Mouse (Mus musculus) forebrain, postnatal 0 days (tissue): Measurements from ENCODE around the gene Izumo1. TPM values are rescaled to one million over a fixed set of nuclear protein-coding genes. Genes with fewer than 3 reads are reported as not detected.

Experiments used
- ATAC-seq: fragments of 200-750 bp; cut with Nextera tagmentation; 2 replicates; pipeline ENCODE4 v1.8.0; 2017; ENCODE audit warnings: mild to moderate bottlenecking, moderate library complexity
- DNase-seq: peaks from one replicate; pipeline ENCODE4 v3.0.0-alpha.2; 2015
- H3K27ac ChIP-seq: fragments of 300-500 bp; sonication (generic); 2 replicates; pipeline ENCODE4 v1.5.1; 2014; ENCODE audit warnings: low read depth, mild to moderate bottlenecking, antibody characterized with exemption, low read length, moderate library complexity, mixed read lengths
- H3K27me3 ChIP-seq: fragments of 300-500 bp; sonication (generic); 2 replicates; pipeline ENCODE4 v1.6.1; 2014; ENCODE audit warnings: mild to moderate bottlenecking, low read length, mixed read lengths; ENCODE audit not compliant: insufficient read depth
- H3K36me3 ChIP-seq: fragments of 300-500 bp; sonication (generic); 2 replicates; pipeline ENCODE4 v1.6.1; 2014; ENCODE audit warnings: mild to moderate bottlenecking, moderate library complexity; ENCODE audit not compliant: insufficient read depth
- H3K4me1 ChIP-seq: fragments of 300-500 bp; sonication (generic); 2 replicates; pipeline ENCODE4 v1.6.1; 2014; ENCODE audit warnings: antibody characterized with exemption; ENCODE audit not compliant: insufficient read depth
- H3K4me2 ChIP-seq: fragments of 300-500 bp; sonication (generic); 2 replicates; pipeline ENCODE4 v1.6.1; 2014; ENCODE audit warnings: low read depth, mild to moderate bottlenecking, moderate library complexity
- H3K4me3 ChIP-seq: fragments of 300-500 bp; sonication (generic); 2 replicates; pipeline ENCODE4 v1.5.1; 2014; ENCODE audit warnings: low read depth, low read length, mixed read lengths
- H3K9ac ChIP-seq: fragments of 300-500 bp; sonication (generic); 2 replicates; pipeline ENCODE4 v1.6.1; 2014; ENCODE audit warnings: mild to moderate bottlenecking
- H3K9me3 ChIP-seq: fragments of 300-500 bp; sonication (generic); 2 replicates; pipeline ENCODE4 v1.6.1; 2016; ENCODE audit warnings: low read length
- CTCF ChIP-seq: sonication (generic); IDR thresholded peaks from 2 replicates; pipeline ENCODE4 v1.5.1; 2016; ENCODE audit warnings: antibody characterized with exemption, control low read depth, low read depth
- WGBS: fragments of 180-500 bp; shearing (Covaris S2); extraction: QIAGEN DNeasy Blood & Tissue Kit; methylation state at CpG from one replicate; pipeline ENCODE4 v1.1.7; 2014; 5-methylcytosine and 5-hydroxymethylcytosine counted together
- polyA plus RNA-seq: library from polyadenylated mRNA; unstranded; fragments of >200 nt; fragmentation: Nextera tagmentation; extraction: Ambion mirVana; gene quantifications from 2 replicates; pipeline ENCODE4 v1.2.1, GENCODE M21; 2015
- total RNA-seq: library from RNA; depleted of rRNA; stranded (reverse); fragments of >200 nt; gene quantifications from 2 replicates; pipeline ENCODE4 v1.2.3, GENCODE M21; 2014

Gene Izumo1
- total and polyA plus RNA-seq, 2 experiments from 2014 or later, result 0.14 TPM; not detected in 1

- peak within 1 kb of the TSS; percentile 42 for H3K4me3 ChIP-seq
- peak within 1 kb of the TSS; percentile 94 for H3K4me2 ChIP-seq
- H3K27me3 ChIP-seq, result no peaks in the 10 kb centered on the region
- WGBS, result 85% methylated on average over 9 of the region's 9 CpGs
- no peaks in the 10 kb centered on the region for H3K4me1 ChIP-seq
- ATAC-seq (no peak), DNase-seq (no peak)
- peak within 1 kb of the TSS; percentile 73 for H3K27ac ChIP-seq
- peak within 1 kb of the TSS; percentile 74 for H3K9ac ChIP-seq
- no peak for TF ChIP-seq CTCF
- H3K36me3 ChIP-seq, result no peaks in the 10 kb centered on the region
- no peaks in the 10 kb centered on the region for H3K9me3 ChIP-seq
These were observed 5.7 kb downstream of the Izumo1 start, which contains the start of gene Rasip1 for GRCm38 (mm10) chr7:45627261-45627660. TSS of gene Rasip1 (plus strand) at chr7:45627488.

- DNase-seq (peak; percentile 92), ATAC-seq (peak; percentile 93)
- Histone ChIP-seq H3K9ac (peak overlapping the region; percentile 74), H3K4me1 (no peaks in the 10 kb centered on the region), H3K27ac (peak overlapping the region; percentile 73), H3K36me3 (peaks cover 4% of the 10 kb centered on the region; the same call in 1 of the 2 replicates), H3K9me3 (no peaks in the 10 kb centered on the region), H3K4me3 (peak overlapping the region; percentile 42), H3K4me2 (peak overlapping the region; percentile 94), H3K27me3 (no peaks in the 10 kb centered on the region)
- peak; percentile 83 for TF ChIP-seq CTCF
- WGBS, result 2% methylated on average over 100 of the region's 105 CpGs
These were observed 7.0 kb downstream of the Izumo1 start for GRCm38 (mm10) chr7:45628364-45629294.

GRCm38 (mm10) chr7:45630064-45630907, 8.7 kb downstream of the Izumo1 start:
- TF ChIP-seq CTCF, result no peak
- H3K4me3 ChIP-seq, result no peak overlapping the region
- H3K27ac ChIP-seq, result no peak overlapping the region
- WGBS, result 72% methylated on average over 23 of the region's 23 CpGs
- H3K27me3 ChIP-seq, result no peaks in the 10 kb centered on the region
- DNase-seq (no peak), ATAC-seq (no peak)
- H3K9me3 ChIP-seq, result no peaks in the 10 kb centered on the region
- no peaks in the 10 kb centered on the region for H3K4me1 ChIP-seq
- no peak overlapping the region for H3K9ac ChIP-seq
- H3K4me2 ChIP-seq, result no peak overlapping the region
- peaks cover 9% of the 10 kb centered on the region; the same call in 1 of the 2 replicates for H3K36me3 ChIP-seq

GRCm38 (mm10) chr7:45632499-45632898, 10.9 kb downstream of the Izumo1 start:
- Histone ChIP-seq H3K36me3 (peaks cover 15% of the 10 kb centered on the region; the same call in 1 of the 2 replicates), H3K4me3 (no peak overlapping the region), H3K27me3 (no peaks in the 10 kb centered on the region), H3K4me1 (no peaks in the 10 kb centered on the region), H3K4me2 (peak overlapping the region; percentile 27), H3K9ac (peak overlapping the region; percentile 39), H3K27ac (no peak overlapping the region), H3K9me3 (no peaks in the 10 kb centered on the region)
- DNase-seq, result no peak
- ATAC-seq, result no peak
- 26% methylated on average over 35 of the region's 35 CpGs for WGBS
- peak; percentile 44; the same call in 1 of the 2 replicates for TF ChIP-seq CTCF

GRCm38 (mm10) chr7:45634946-45635681, 13.5 kb downstream of the Izumo1 start:
- TF ChIP-seq CTCF, result no peak
- Histone ChIP-seq H3K4me2 (no peak overlapping the region), H3K9me3 (no peaks in the 10 kb centered on the region), H3K27ac (no peak overlapping the region), H3K36me3 (peaks cover 15% of the 10 kb centered on the region; the same call in 1 of the 2 replicates), H3K27me3 (no peaks in the 10 kb centered on the region), H3K4me3 (no peak overlapping the region), H3K9ac (no peak overlapping the region), H3K4me1 (no peaks in the 10 kb centered on the region)
- no peak for DNase-seq
- 92% methylated on average over 11 of the region's 11 CpGs for WGBS
- ATAC-seq, result no peak
